Mouse (Mus musculus): ENCODE results near the gene Ppef2. TPM values are rescaled to one million over a fixed set of nuclear protein-coding genes. Genes with fewer than 3 reads are reported as not detected.
"Not testable (repeated sequence)": the region's sequence is repeated elsewhere in the genome, so short reads cannot be mapped to it uniquely, and the experiment has no call there.

Ppef2 gene
- polyA plus RNA-seq, 1 experiment from 2014 or later, result 0.36 TPM

DNA sequence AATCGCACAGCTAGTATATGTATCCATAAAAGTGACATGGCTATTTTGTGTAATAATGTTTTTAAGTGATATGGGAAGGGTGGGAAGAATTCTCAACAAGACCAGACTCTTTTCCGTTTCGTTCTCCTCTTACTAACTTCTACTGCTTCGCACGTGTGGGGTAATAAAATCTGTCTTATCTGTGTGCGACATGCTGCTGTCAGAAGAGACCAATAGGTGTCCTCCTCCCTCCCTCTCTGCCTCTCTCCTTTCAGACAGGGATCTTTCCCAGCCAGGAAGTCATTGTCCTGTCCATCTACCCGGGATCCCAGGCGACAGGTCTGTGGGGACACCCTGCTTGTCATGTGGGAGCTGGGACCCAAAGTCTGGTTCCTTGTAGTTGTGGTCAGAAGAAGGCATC, 45.9 kb downstream of the Ppef2 start:
- Histone ChIP-seq H3K27ac (replicated peaks; ENCODE audit: low read depth, low read length) (no peak overlapping the region), H3K4me2 (ENCODE audit: low read depth, low read length) (no peak overlapping the region), H3K36me3 (ENCODE audit: control insufficient read depth, insufficient read depth, low read length) (peaks cover 2% of the 10 kb centered on the region; the same call in 1 of the 2 replicates), H3K4me3 (ENCODE audit: low read depth, low read length) (no peak overlapping the region), H3K4me1 (ENCODE audit: control insufficient read depth, insufficient read depth, low read length) (no peaks in the 10 kb centered on the region), H3K27me3 (replicated peaks; ENCODE audit: control insufficient read depth, insufficient read depth, low read length) (no peaks in the 10 kb centered on the region), H3K9ac (ENCODE audit: low read depth, low read length) (no peak overlapping the region), H3K9me3 (ENCODE audit: control insufficient read depth, low read length) (no peaks in the 10 kb centered on the region)
- DNase-seq (ENCODE audit: low spot score) (no peak), ATAC-seq (ENCODE audit: low read depth) (no peak)
- WGBS, result 80% methylated on average over 8 of the region's 8 CpGs

DNA sequence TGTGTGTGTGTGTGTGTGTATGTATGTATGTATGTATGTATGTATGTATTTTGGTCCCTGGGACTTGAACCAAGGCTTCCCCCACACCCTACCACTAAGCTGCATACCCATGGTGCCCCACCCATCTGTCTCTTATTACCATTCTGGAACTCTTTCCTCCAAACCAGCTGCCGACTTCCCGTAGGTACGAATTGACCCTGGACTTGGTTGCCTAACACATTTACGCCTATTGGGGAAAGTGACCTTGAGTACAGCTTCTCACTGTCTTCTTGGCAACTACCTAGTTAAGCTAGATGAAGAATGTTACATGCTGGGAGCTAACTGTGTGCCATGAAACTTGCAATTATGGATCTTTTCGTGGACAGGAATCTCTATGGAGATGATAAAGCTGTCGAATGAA, 50.0 kb downstream of the Ppef2 start:
- Histone ChIP-seq H3K9me3 (ENCODE audit: control insufficient read depth, low read length) (no peaks in the 10 kb centered on the region), H3K9ac (ENCODE audit: low read depth, low read length) (no peak overlapping the region), H3K27ac (replicated peaks; ENCODE audit: low read depth, low read length) (no peak overlapping the region), H3K4me1 (ENCODE audit: control insufficient read depth, insufficient read depth, low read length) (no peaks in the 10 kb centered on the region), H3K4me3 (ENCODE audit: low read depth, low read length) (no peak overlapping the region), H3K36me3 (ENCODE audit: control insufficient read depth, insufficient read depth, low read length) (peaks cover 40% of the 10 kb centered on the region), H3K4me2 (ENCODE audit: low read depth, low read length) (no peak overlapping the region), H3K27me3 (replicated peaks; ENCODE audit: control insufficient read depth, insufficient read depth, low read length) (no peaks in the 10 kb centered on the region)
- ATAC-seq (ENCODE audit: low read depth), result no peak
- DNase-seq (ENCODE audit: low spot score), result no peak
- WGBS, result 83% methylated on average over 6 of the region's 6 CpGs

DNA sequence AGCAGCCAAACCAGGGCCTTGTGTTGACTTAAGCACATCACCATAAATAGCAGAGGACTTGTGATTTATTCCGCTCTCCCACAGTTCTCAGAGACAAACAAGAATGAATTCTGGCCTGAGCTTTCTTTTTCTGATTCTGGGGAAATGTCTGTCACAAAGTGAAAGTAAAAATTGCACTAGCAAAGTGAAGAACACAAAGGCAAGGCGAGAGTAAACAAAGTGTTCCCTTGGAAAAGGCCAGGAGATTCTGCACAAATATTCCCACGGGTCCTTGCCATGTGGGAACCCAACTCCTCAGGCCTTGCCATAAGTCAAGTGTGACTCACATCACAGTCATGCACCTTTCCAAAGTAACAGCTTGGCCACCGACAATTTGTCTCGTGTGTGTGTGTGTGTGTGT, 50.4 kb downstream of the Ppef2 start:
- Histone ChIP-seq H3K27me3 (replicated peaks; ENCODE audit: control insufficient read depth, insufficient read depth, low read length) (no peaks in the 10 kb centered on the region), H3K4me1 (ENCODE audit: control insufficient read depth, insufficient read depth, low read length) (no peaks in the 10 kb centered on the region), H3K36me3 (ENCODE audit: control insufficient read depth, insufficient read depth, low read length) (peaks cover 45% of the 10 kb centered on the region), H3K9me3 (ENCODE audit: control insufficient read depth, low read length) (no peaks in the 10 kb centered on the region), H3K4me2 (ENCODE audit: low read depth, low read length) (no peak overlapping the region), H3K27ac (replicated peaks; ENCODE audit: low read depth, low read length) (no peak overlapping the region), H3K4me3 (ENCODE audit: low read depth, low read length) (no peak overlapping the region), H3K9ac (ENCODE audit: low read depth, low read length) (no peak overlapping the region)
- DNase-seq (ENCODE audit: low spot score) (no peak), ATAC-seq (ENCODE audit: low read depth) (no peak)
- 93% methylated on average over 5 of the region's 5 CpGs for WGBS

DNA sequence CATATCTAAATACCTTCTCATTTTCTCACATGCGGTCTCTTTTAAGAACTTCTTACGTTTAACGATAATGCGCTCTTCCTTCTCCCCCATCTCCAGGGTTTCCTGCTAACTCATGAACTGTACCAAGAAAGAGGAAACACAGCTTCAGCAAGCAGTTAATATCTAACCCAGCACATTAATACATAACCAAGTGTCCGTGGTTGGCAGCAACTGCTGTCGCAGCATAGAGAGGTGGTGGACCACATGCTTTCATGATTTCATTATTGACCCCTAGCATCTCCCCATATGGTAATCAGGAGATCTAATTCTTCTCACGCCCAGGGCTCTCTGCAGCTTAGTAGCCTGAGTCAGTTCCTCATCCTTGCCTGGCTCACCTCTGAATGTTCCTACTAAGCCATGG, 50.9 kb downstream of the Ppef2 start:
- ATAC-seq (ENCODE audit: low read depth) (no peak), DNase-seq (ENCODE audit: low spot score) (no peak)
- Histone ChIP-seq H3K4me3 (ENCODE audit: low read depth, low read length) (no peak overlapping the region), H3K27me3 (replicated peaks; ENCODE audit: control insufficient read depth, insufficient read depth, low read length) (no peaks in the 10 kb centered on the region), H3K9ac (ENCODE audit: low read depth, low read length) (no peak overlapping the region), H3K4me2 (ENCODE audit: low read depth, low read length) (no peak overlapping the region), H3K36me3 (ENCODE audit: control insufficient read depth, insufficient read depth, low read length) (peaks cover 50% of the 10 kb centered on the region), H3K9me3 (ENCODE audit: control insufficient read depth, low read length) (no peaks in the 10 kb centered on the region), H3K27ac (replicated peaks; ENCODE audit: low read depth, low read length) (no peak overlapping the region), H3K4me1 (ENCODE audit: control insufficient read depth, insufficient read depth, low read length) (no peaks in the 10 kb centered on the region)
- 94% methylated on average over 7 of the region's 7 CpGs for WGBS

DNA sequence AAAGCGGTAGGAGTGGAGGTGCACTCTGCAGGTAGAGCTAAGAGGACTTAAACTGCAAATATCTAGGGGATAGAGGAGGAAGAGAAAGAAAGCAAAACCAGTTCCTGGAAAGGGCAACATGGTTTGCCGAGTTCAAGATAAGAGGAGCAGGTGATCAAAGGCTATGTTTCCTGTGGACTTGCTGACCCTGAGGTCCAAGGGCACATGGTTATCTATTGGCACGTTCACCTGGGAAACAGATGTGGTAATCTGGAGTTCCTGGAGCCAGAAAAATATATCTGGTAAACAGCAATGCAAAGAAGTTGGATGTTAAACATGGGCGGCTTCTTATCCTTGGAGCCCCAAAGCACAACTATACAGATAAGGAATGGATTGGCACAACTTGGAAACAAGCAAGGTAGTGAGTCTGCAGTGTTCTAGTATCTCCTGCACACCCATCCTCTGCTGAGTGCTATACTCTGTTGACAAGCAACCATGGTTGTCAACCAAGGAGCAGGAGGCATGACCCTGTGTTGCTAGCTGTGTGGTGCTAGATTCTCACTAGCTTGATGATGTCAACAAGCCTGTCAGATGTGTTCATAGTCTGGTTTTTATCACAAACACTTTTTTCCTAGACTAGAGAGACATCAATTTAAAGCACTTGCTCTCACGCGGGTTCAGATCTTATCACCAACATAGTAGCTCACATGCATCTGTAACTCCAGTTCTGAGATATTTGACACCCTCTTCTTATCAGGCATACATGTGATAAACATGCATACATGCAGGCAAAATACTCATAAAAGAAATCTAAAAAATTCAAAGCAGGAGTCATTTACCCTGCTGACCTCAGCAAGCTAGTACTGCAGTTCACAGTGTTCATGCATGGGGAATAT, 51.7 kb downstream of the Ppef2 start:
- ATAC-seq (ENCODE audit: low read depth) (no peak), DNase-seq (ENCODE audit: low spot score) (no peak)
- no peaks in the 10 kb centered on the region for H3K4me1 ChIP-seq (ENCODE audit: control insufficient read depth, insufficient read depth, low read length)
- H3K9me3 ChIP-seq (ENCODE audit: control insufficient read depth, low read length), result no peaks in the 10 kb centered on the region
- 86% methylated on average over 6 of the region's 6 CpGs for WGBS
- no peak overlapping the region for H3K4me3 ChIP-seq (ENCODE audit: low read depth, low read length)
- no peak overlapping the region for H3K9ac ChIP-seq (ENCODE audit: low read depth, low read length)
- H3K27me3 ChIP-seq (replicated peaks; ENCODE audit: control insufficient read depth, insufficient read depth, low read length), result no peaks in the 10 kb centered on the region
- H3K4me2 ChIP-seq (ENCODE audit: low read depth, low read length), result no peak overlapping the region
- no peak overlapping the region for H3K27ac ChIP-seq (replicated peaks; ENCODE audit: low read depth, low read length)
- peaks cover 58% of the 10 kb centered on the region for H3K36me3 ChIP-seq (ENCODE audit: control insufficient read depth, insufficient read depth, low read length)

DNA sequence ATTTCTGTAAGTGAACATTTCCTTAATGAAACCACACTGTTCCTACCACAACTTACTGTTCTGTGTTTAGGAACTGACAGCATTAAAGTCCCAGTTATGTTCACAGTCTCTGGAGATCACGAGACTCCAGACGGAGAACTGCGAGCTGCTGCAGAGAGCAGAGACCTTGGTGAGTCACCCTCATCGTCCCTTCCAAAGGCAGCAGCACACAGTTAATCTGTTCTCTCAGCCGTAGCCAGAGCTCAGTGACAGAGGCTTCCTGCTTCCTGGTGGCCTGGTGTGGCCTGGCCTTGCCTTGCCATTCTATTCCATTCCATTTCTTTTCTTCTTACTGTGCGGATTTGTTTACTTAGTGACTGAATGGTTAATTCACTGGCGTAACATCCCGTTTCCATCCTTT, 57.8 kb downstream of the Ppef2 start:
- no peak for ATAC-seq (ENCODE audit: low read depth)
- Histone ChIP-seq H3K9me3 (ENCODE audit: control insufficient read depth, low read length) (no peaks in the 10 kb centered on the region), H3K27ac (replicated peaks; ENCODE audit: low read depth, low read length) (no peak overlapping the region), H3K4me3 (ENCODE audit: low read depth, low read length) (no peak overlapping the region), H3K4me2 (ENCODE audit: low read depth, low read length) (no peak overlapping the region), H3K4me1 (ENCODE audit: control insufficient read depth, insufficient read depth, low read length) (no peaks in the 10 kb centered on the region), H3K27me3 (replicated peaks; ENCODE audit: control insufficient read depth, insufficient read depth, low read length) (no peaks in the 10 kb centered on the region), H3K9ac (ENCODE audit: low read depth, low read length) (no peak overlapping the region), H3K36me3 (ENCODE audit: control insufficient read depth, insufficient read depth, low read length) (peaks cover 95% of the 10 kb centered on the region)
- WGBS, result 80% methylated on average over 8 of the region's 8 CpGs
- no peak for DNase-seq (ENCODE audit: low spot score)

DNA sequence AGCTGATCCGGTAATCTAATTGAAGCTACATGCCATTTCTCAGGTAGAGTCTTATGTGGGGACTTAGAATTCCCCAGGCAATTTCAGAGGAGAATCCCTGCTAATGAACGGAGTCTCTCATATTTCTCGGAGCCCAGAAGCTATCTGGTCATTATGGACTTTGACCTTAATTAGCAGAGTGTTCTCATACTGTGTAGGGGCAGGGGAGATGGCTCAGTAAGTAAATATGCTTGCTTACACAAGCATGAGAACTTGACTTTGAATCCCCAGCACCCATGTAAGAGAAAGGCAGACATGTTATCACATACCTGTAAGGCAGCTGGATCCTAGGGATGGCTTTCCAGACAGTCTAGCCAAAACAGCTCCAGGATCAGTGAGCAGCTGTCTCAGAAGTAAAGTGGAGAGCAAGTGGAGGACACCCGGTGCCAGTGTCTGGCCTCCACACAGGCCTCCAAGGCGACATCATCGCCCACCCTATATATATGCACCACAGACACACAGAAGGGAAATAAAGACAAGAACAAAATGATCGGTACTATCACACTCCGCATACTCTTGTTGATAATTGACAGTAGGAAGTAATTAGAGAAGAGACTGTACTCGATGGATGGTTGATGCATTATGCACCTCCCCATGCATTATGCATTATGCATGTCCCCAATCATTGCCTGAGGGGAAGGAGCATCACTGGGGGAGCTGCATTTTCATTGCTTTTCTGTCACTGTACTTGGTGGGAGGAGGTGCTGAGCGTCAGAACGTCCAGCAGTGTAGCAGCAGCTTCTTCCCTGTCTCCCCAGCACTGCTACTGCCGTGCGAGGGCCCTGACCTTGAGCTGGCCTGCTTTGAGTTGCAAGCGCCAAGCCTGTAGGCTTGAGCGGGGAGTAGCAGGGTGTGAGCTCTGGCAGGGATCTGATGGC, 58.9 kb downstream of the Ppef2 start:
- H3K36me3 ChIP-seq (ENCODE audit: control insufficient read depth, insufficient read depth, low read length), result peaks cover 97% of the 10 kb centered on the region
- ATAC-seq (ENCODE audit: low read depth) (no peak), DNase-seq (ENCODE audit: low spot score) (no peak)
- no peak overlapping the region for H3K9ac ChIP-seq (ENCODE audit: low read depth, low read length)
- H3K4me1 ChIP-seq (ENCODE audit: control insufficient read depth, insufficient read depth, low read length), result no peaks in the 10 kb centered on the region
- WGBS, result 87% methylated on average over 15 of the region's 15 CpGs
- no peak overlapping the region for H3K27ac ChIP-seq (replicated peaks; ENCODE audit: low read depth, low read length)
- no peak overlapping the region for H3K4me2 ChIP-seq (ENCODE audit: low read depth, low read length)
- no peak overlapping the region for H3K4me3 ChIP-seq (ENCODE audit: low read depth, low read length)
- no peaks in the 10 kb centered on the region for H3K9me3 ChIP-seq (ENCODE audit: control insufficient read depth, low read length)
- H3K27me3 ChIP-seq (replicated peaks; ENCODE audit: control insufficient read depth, insufficient read depth, low read length), result no peaks in the 10 kb centered on the region

DNA sequence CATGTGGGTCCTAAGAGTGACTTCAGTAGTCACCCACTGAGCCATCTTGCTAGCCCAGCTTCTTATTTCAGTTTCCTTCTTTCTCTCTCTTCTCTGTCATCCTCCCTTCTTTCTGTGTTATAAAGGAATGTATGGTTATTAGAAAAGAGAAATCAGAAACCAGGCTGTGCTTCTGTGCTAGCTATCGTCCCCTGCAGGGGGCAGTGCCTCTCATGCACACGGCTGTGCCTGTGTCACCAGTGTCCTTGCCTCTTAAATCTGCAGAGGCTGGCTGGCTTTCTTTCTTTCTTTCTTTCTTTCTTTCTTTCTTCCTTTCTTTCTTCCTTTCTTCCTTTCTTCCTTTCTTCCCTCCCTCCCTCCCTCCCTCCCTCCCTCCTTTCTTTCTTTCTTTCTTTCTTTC, 60.4 kb downstream of the Ppef2 start:
- DNase-seq (ENCODE audit: low spot score), result peak; percentile 22
- peaks cover 92% of the 10 kb centered on the region for H3K36me3 ChIP-seq (ENCODE audit: control insufficient read depth, insufficient read depth, low read length)

More for the DNA sequence above, 60.4 kb downstream of the Ppef2 start:
- not testable (repeated sequence) for H3K9ac ChIP-seq (ENCODE audit: low read depth, low read length); H3K27me3 ChIP-seq (replicated peaks; ENCODE audit: control insufficient read depth, insufficient read depth, low read length); H3K27ac ChIP-seq (replicated peaks; ENCODE audit: low read depth, low read length); ATAC-seq (ENCODE audit: low read depth); H3K4me2 ChIP-seq (ENCODE audit: low read depth, low read length); H3K9me3 ChIP-seq (ENCODE audit: control insufficient read depth, low read length); H3K4me3 ChIP-seq (ENCODE audit: low read depth, low read length); H3K4me1 ChIP-seq (ENCODE audit: control insufficient read depth, insufficient read depth, low read length)
- 45% methylated on average over 2 of the region's 2 CpGs for WGBS
